Mouse (Mus musculus) intestine, postnatal 0 days (tissue): ENCODE measurements at regions not wholly inside any gene's neighbourhood (a gene's known extent, or its start where the extent isn't known, plus 50 kb on each side); places are given as distances from the start of the nearest gene placed in this dataset.

Experiments
- ATAC-seq: fragments of 200-750 bp; cut with Nextera tagmentation; 2 replicates; pipeline ENCODE4 v1.8.0; 2017; ENCODE audit warnings: mild to moderate bottlenecking, moderate TSS enrichment, moderate library complexity
- H3K27ac ChIP-seq: fragments of 300-500 bp; sonication (generic); 2 replicates; pipeline ENCODE4 v1.5.1; 2014; ENCODE audit warnings: mild to moderate bottlenecking, low read depth, low read length, moderate library complexity
- H3K27me3 ChIP-seq: fragments of 300-500 bp; sonication (generic); replicated peaks from 2 replicates; pipeline ENCODE4 v1.6.1; 2014; ENCODE audit warnings: low read length, mixed read lengths; ENCODE audit not compliant: control insufficient read depth, insufficient read depth
- H3K36me3 ChIP-seq: fragments of 300-500 bp; sonication (generic); 2 replicates; pipeline ENCODE4 v1.6.1; 2014; ENCODE audit warnings: mild to moderate bottlenecking, moderate library complexity; ENCODE audit not compliant: control insufficient read depth, insufficient read depth
- H3K4me1 ChIP-seq: fragments of 300-500 bp; sonication (generic); replicated peaks from 2 replicates; pipeline ENCODE4 v1.6.1; 2014; ENCODE audit warnings: antibody characterized with exemption, low read length, mixed read lengths; ENCODE audit not compliant: control insufficient read depth, insufficient read depth
- H3K4me2 ChIP-seq: fragments of 300-500 bp; sonication (generic); replicated peaks from 2 replicates; pipeline ENCODE4 v1.6.1; 2014; ENCODE audit warnings: low read depth, mild to moderate bottlenecking, moderate library complexity
- H3K4me3 ChIP-seq: fragments of 300-500 bp; sonication (generic); 2 replicates; pipeline ENCODE4 v1.5.1; 2014; ENCODE audit warnings: low read depth, low read length
- H3K9ac ChIP-seq: fragments of 300-500 bp; sonication (generic); 2 replicates; pipeline ENCODE4 v1.6.1; 2014; ENCODE audit warnings: mild to moderate bottlenecking, low read depth, low read length
- H3K9me3 ChIP-seq: fragments of 300-500 bp; sonication (generic); 2 replicates; pipeline ENCODE4 v1.6.1; 2016; ENCODE audit warnings: mixed run types; ENCODE audit not compliant: control insufficient read depth
- CTCF ChIP-seq: sonication (generic); IDR thresholded peaks from 2 replicates; pipeline ENCODE4 v1.5.1; 2016; ENCODE audit warnings: low read depth, mild to moderate bottlenecking, control low read depth, antibody characterized with exemption, moderate library complexity
- WGBS: fragments of 180-500 bp; shearing (Covaris S2); extraction: QIAGEN DNeasy Blood & Tissue Kit; methylation state at CpG from one replicate; pipeline ENCODE4 v1.1.7; 2014; 5-methylcytosine and 5-hydroxymethylcytosine counted together

GRCm38 (mm10) chr17:48786501-48786900 is 145.7 kb upstream of the Lrfn2 start:
- ATAC-seq, result no peak
- H3K9ac ChIP-seq, result no peak overlapping the region
- no peak overlapping the region for H3K4me3 ChIP-seq
- TF ChIP-seq CTCF, result no peak
- 70% methylated on average over 12 of the region's 12 CpGs for WGBS
- no peaks in the 10 kb centered on the region for H3K27me3 ChIP-seq
- no peaks in the 10 kb centered on the region for H3K4me1 ChIP-seq
- no peaks in the 10 kb centered on the region for H3K9me3 ChIP-seq
- H3K36me3 ChIP-seq, result no peaks in the 10 kb centered on the region
- no peak overlapping the region for H3K27ac ChIP-seq
- no peak overlapping the region for H3K4me2 ChIP-seq

DNA sequence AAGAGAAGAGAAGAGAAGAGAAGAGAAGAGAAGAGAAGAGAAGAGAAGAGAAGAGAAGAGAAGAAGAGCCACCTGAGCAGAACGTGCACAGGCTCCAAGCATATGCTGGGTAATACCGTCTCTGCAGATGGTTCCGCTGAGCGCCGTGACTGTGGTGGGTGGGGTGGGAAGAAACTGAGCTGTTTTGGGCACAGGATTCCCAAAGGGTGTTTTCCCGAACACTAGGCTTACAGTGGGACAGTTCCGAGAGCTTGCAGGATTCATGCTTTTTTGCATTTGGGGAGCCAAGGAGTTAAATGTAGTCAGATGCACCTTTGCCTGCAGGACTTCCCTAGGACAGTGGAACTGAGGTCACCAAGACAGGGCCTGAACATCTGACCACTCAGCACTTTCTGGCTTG is 142.3 kb upstream of the Lrfn2 start:
- no peaks in the 10 kb centered on the region for H3K36me3 ChIP-seq
- H3K9ac ChIP-seq, result no peak overlapping the region
- no peak for TF ChIP-seq CTCF
- H3K4me3 ChIP-seq, result no peak overlapping the region
- H3K9me3 ChIP-seq, result no peaks in the 10 kb centered on the region
- no peaks in the 10 kb centered on the region for H3K4me1 ChIP-seq
- WGBS, result 92% methylated on average over 7 of the region's 7 CpGs
- no peak for ATAC-seq
- no peak overlapping the region for H3K27ac ChIP-seq
- H3K27me3 ChIP-seq, result no peaks in the 10 kb centered on the region
- H3K4me2 ChIP-seq, result no peak overlapping the region

DNA sequence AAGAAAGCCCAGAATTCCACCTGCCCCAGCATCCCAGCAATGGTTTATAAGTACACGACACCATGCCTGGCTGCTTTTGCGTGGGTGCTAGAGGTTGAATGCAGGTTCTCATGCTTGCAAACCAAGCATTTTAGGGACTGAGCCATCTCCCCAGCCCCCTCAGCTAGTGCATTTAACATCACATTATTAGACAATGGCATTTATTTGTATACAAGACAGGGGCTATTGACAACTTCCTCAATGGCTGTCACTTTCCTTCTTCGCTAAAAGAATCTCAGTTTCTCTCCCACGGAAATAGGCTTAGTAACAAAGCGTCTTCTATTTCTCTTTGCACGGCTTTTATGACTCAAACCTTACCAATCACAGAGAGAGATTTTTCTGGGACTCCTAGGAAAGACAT is 141.7 kb upstream of the Lrfn2 start:
- H3K4me1 ChIP-seq, result no peaks in the 10 kb centered on the region
- no peaks in the 10 kb centered on the region for H3K27me3 ChIP-seq
- no peak for TF ChIP-seq CTCF
- H3K9ac ChIP-seq, result no peak overlapping the region
- H3K36me3 ChIP-seq, result no peaks in the 10 kb centered on the region
- no peaks in the 10 kb centered on the region for H3K9me3 ChIP-seq
- no peak overlapping the region for H3K4me3 ChIP-seq
- no peak overlapping the region for H3K27ac ChIP-seq
- no peak overlapping the region for H3K4me2 ChIP-seq
- 88% methylated on average over 6 of the region's 6 CpGs for WGBS
- no peak for ATAC-seq

DNA sequence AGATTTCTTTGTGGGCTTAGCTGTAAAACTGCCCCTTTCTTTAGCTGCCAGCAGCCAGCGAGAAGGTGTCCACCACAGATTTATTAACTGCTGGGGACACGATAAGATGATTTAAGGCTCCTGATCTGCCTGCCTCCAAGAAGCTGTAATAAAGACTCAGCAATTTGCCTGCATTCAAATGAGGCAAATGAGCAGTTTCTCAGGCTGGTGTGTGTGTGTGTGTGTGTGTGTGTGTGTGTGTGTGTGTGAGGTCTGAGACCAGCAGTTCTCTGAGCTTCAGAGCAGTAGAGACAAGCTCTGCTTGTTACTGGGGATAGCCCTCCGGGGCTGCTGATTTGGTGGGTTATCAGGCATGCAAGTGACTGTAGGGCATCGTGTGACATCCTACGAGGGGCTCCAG is 139.2 kb upstream of the Lrfn2 start:
- no peak for TF ChIP-seq CTCF
- Histone ChIP-seq H3K4me2 (no peak overlapping the region), H3K36me3 (no peaks in the 10 kb centered on the region), H3K9ac (no peak overlapping the region), H3K27me3 (no peaks in the 10 kb centered on the region), H3K4me3 (no peak overlapping the region), H3K9me3 (no peaks in the 10 kb centered on the region), H3K27ac (no peak overlapping the region), H3K4me1 (no peaks in the 10 kb centered on the region)
- no peak for ATAC-seq
- 64% methylated on average over 5 of the region's 5 CpGs for WGBS

DNA sequence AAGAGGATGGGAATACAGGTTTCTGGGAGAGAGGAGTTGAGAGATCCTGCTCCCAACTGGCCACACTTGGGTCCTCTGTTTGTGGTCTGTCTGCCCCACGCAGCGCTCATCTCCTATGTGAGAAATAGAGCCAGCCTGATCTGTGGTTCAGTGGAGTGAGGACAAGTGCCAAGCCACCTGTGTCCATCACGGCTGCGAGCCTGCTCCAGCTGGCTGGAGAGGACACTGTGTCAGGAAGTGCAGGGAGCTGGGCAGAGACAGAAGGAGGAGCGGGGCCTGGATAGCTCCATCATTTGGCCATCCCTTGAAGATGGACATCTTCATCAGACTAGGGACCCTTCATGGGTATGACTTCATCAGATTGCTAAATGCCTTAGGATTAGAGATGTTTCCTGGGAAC is 136.4 kb upstream of the Lrfn2 start:
- Histone ChIP-seq H3K9me3 (no peaks in the 10 kb centered on the region), H3K4me1 (no peaks in the 10 kb centered on the region), H3K9ac (no peak overlapping the region), H3K27me3 (no peaks in the 10 kb centered on the region), H3K27ac (no peak overlapping the region), H3K4me2 (no peak overlapping the region), H3K4me3 (no peak overlapping the region), H3K36me3 (no peaks in the 10 kb centered on the region)
- TF ChIP-seq CTCF, result no peak
- ATAC-seq, result no peak
- WGBS, result 85% methylated on average over 5 of the region's 5 CpGs

DNA sequence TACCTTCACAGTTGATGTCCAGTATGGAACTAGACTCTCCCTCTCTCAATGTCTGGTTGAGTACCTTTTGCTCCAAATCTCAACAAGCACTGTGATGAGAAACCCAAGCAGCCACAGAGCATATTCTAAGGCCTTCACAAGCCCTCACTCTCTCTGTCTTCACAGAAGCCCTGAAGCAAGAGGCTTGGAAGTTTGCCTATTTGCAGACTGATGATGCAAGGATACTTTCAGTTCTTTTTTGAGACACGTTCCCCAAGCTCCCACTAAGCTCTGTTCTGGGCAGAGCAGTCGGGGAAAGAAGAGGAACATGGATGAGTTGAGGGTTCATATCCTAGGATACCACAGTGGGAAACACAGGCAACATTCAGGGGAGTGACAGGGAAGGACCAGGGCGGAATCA is 134.0 kb upstream of the Lrfn2 start:
- no peak overlapping the region for H3K4me3 ChIP-seq
- H3K36me3 ChIP-seq, result no peaks in the 10 kb centered on the region
- no peaks in the 10 kb centered on the region for H3K27me3 ChIP-seq
- no peak for ATAC-seq
- H3K27ac ChIP-seq, result no peak overlapping the region
- H3K9me3 ChIP-seq, result no peaks in the 10 kb centered on the region
- H3K4me1 ChIP-seq, result no peaks in the 10 kb centered on the region
- WGBS, result 67% methylated on average over 3 of the region's 3 CpGs
- no peak for TF ChIP-seq CTCF
- no peak overlapping the region for H3K9ac ChIP-seq
- H3K4me2 ChIP-seq, result no peak overlapping the region

DNA sequence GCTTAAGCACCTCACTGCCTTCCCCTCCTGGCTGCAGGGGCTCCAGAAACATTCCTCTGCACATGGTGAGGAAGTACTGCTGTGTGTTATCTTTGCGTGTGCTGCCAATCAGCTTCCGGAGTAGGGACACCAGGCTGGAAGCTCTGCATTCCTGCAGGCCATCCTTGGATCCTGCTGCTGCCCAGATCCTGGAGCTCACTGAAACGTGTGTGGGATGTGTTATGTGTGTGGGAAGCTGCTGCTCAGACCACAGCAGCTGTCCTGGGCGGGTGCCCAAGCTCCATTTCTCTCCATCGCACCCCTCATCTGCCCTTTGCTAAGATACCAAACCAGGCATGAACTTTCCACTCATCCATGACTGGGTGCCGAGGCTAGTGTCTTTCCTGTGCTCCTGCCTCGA is 129.5 kb upstream of the Lrfn2 start:
- no peaks in the 10 kb centered on the region for H3K9me3 ChIP-seq
- H3K27me3 ChIP-seq, result no peaks in the 10 kb centered on the region
- no peak for TF ChIP-seq CTCF
- no peaks in the 10 kb centered on the region for H3K4me1 ChIP-seq
- H3K9ac ChIP-seq, result no peak overlapping the region
- no peaks in the 10 kb centered on the region for H3K36me3 ChIP-seq
- H3K4me3 ChIP-seq, result no peak overlapping the region
- WGBS, result 64% methylated on average over 7 of the region's 7 CpGs
- ATAC-seq, result no peak
- no peak overlapping the region for H3K27ac ChIP-seq
- no peak overlapping the region for H3K4me2 ChIP-seq
